Mouse (Mus musculus): ENCODE measurements around the gene Atpaf1. TPM values are rescaled to one million over a fixed set of nuclear protein-coding genes. Genes with fewer than 3 reads are reported as not detected.
A peak's percentile ranks its signal among the peaks of the same experiment; 100 is the strongest.

Gene Atpaf1
- polyA plus RNA-seq, 1 experiment: 31.5 TPM

GRCm38 (mm10) chr4:115790864-115791263 lies 6.3 kb downstream of the Atpaf1 start:
- TF ChIP-seq CTCF (IDR thresholded peaks at IDR 0.05; ENCODE audit: borderline replicate concordance, insufficient read depth, low read length) (no peak), POLR2A (IDR thresholded peaks at IDR 0.05; ENCODE audit: low read depth, low read length) (no peak)
- no peaks in the 10 kb centered on the region for H3K4me1 ChIP-seq (ENCODE audit: control insufficient read depth, insufficient read depth, low read length)
- H3K27ac ChIP-seq (ENCODE audit: insufficient read depth, low read length): no peak overlapping the region
- no peak overlapping the region for H3K4me3 ChIP-seq (ENCODE audit: insufficient read depth, low read length)

GRCm38 (mm10) chr4:115795360-115795759 lies 10.7 kb downstream of the Atpaf1 start:
- no peak overlapping the region for H3K4me3 ChIP-seq (ENCODE audit: insufficient read depth, low read length)
- TF ChIP-seq POLR2A (IDR thresholded peaks at IDR 0.05; ENCODE audit: low read depth, low read length): no peak
- TF ChIP-seq CTCF (IDR thresholded peaks at IDR 0.05; ENCODE audit: borderline replicate concordance, insufficient read depth, low read length): no peak
- no peaks in the 10 kb centered on the region for H3K4me1 ChIP-seq (ENCODE audit: control insufficient read depth, insufficient read depth, low read length)
- H3K27ac ChIP-seq (ENCODE audit: insufficient read depth, low read length): no peak overlapping the region

GRCm38 (mm10) chr4:115799981-115800380 lies 15.4 kb downstream of the Atpaf1 start:
- no peak for TF ChIP-seq POLR2A (IDR thresholded peaks at IDR 0.05; ENCODE audit: low read depth, low read length)
- no peak for TF ChIP-seq CTCF (IDR thresholded peaks at IDR 0.05; ENCODE audit: borderline replicate concordance, insufficient read depth, low read length)

GRCm38 (mm10) chr4:115812326-115812725 lies 27.7 kb downstream of the Atpaf1 start:
- no peak for TF ChIP-seq POLR2A (IDR thresholded peaks at IDR 0.05; ENCODE audit: low read depth, low read length)
- no peak for TF ChIP-seq CTCF (IDR thresholded peaks at IDR 0.05; ENCODE audit: borderline replicate concordance, insufficient read depth, low read length)
- Histone ChIP-seq H3K27ac (ENCODE audit: insufficient read depth, low read length) (no peak overlapping the region), H3K4me1 (ENCODE audit: control insufficient read depth, insufficient read depth, low read length) (no peaks in the 10 kb centered on the region), H3K4me3 (ENCODE audit: insufficient read depth, low read length) (no peak overlapping the region)

More at GRCm38 (mm10) chr4:115799981-115800380, 15.4 kb downstream of the Atpaf1 start:
- Histone ChIP-seq H3K27ac (ENCODE audit: insufficient read depth, low read length) (no peak overlapping the region), H3K4me3 (ENCODE audit: insufficient read depth, low read length) (no peak overlapping the region), H3K4me1 (ENCODE audit: control insufficient read depth, insufficient read depth, low read length) (no peaks in the 10 kb centered on the region)

GRCm38 (mm10) chr4:115815606-115816005 lies 31.0 kb downstream of the Atpaf1 start:
- no peak overlapping the region for H3K4me3 ChIP-seq (ENCODE audit: insufficient read depth, low read length)
- TF ChIP-seq POLR2A (IDR thresholded peaks at IDR 0.05; ENCODE audit: low read depth, low read length) (no peak), CTCF (IDR thresholded peaks at IDR 0.05; ENCODE audit: borderline replicate concordance, insufficient read depth, low read length) (no peak)
- H3K27ac ChIP-seq (ENCODE audit: insufficient read depth, low read length): no peak overlapping the region
- H3K4me1 ChIP-seq (ENCODE audit: control insufficient read depth, insufficient read depth, low read length): no peaks in the 10 kb centered on the region

GRCm38 (mm10) chr4:115820199-115820598 lies 35.6 kb downstream of the Atpaf1 start:
- Histone ChIP-seq H3K27ac (ENCODE audit: insufficient read depth, low read length) (no peak overlapping the region), H3K4me3 (ENCODE audit: insufficient read depth, low read length) (no peak overlapping the region), H3K4me1 (ENCODE audit: control insufficient read depth, insufficient read depth, low read length) (peaks cover 3% of the 10 kb centered on the region; the same call in 1 of the 2 replicates)
- no peak for TF ChIP-seq CTCF (IDR thresholded peaks at IDR 0.05; ENCODE audit: borderline replicate concordance, insufficient read depth, low read length)
- no peak for TF ChIP-seq POLR2A (IDR thresholded peaks at IDR 0.05; ENCODE audit: low read depth, low read length)

GRCm38 (mm10) chr4:115820944-115821343 lies 36.3 kb downstream of the Atpaf1 start:
- Histone ChIP-seq H3K4me3 (ENCODE audit: insufficient read depth, low read length) (no peak overlapping the region), H3K27ac (ENCODE audit: insufficient read depth, low read length) (no peak overlapping the region), H3K4me1 (ENCODE audit: control insufficient read depth, insufficient read depth, low read length) (peaks cover 3% of the 10 kb centered on the region; the same call in 1 of the 2 replicates)
- TF ChIP-seq POLR2A (IDR thresholded peaks at IDR 0.05; ENCODE audit: low read depth, low read length): no peak
- no peak for TF ChIP-seq CTCF (IDR thresholded peaks at IDR 0.05; ENCODE audit: borderline replicate concordance, insufficient read depth, low read length)

GRCm38 (mm10) chr4:115821431-115821830 lies 36.8 kb downstream of the Atpaf1 start:
- no peak for TF ChIP-seq POLR2A (IDR thresholded peaks at IDR 0.05; ENCODE audit: low read depth, low read length)
- Histone ChIP-seq H3K27ac (ENCODE audit: insufficient read depth, low read length) (no peak overlapping the region), H3K4me1 (ENCODE audit: control insufficient read depth, insufficient read depth, low read length) (peaks cover 3% of the 10 kb centered on the region; the same call in 1 of the 2 replicates), H3K4me3 (ENCODE audit: insufficient read depth, low read length) (no peak overlapping the region)

GRCm38 (mm10) chr4:115821928-115822327 lies 37.3 kb downstream of the Atpaf1 start:
- Histone ChIP-seq H3K4me1 (ENCODE audit: control insufficient read depth, insufficient read depth, low read length) (peaks cover 3% of the 10 kb centered on the region; the same call in 1 of the 2 replicates), H3K27ac (ENCODE audit: insufficient read depth, low read length) (no peak overlapping the region), H3K4me3 (ENCODE audit: insufficient read depth, low read length) (no peak overlapping the region)
- TF ChIP-seq CTCF (IDR thresholded peaks at IDR 0.05; ENCODE audit: borderline replicate concordance, insufficient read depth, low read length) (no peak), POLR2A (IDR thresholded peaks at IDR 0.05; ENCODE audit: low read depth, low read length) (no peak)

GRCm38 (mm10) chr4:115824178-115824577 lies 39.6 kb downstream of the Atpaf1 start:
- no peak overlapping the region for H3K4me3 ChIP-seq (ENCODE audit: insufficient read depth, low read length)
- peaks cover 5% of the 10 kb centered on the region for H3K4me1 ChIP-seq (ENCODE audit: control insufficient read depth, insufficient read depth, low read length)
- no peak overlapping the region for H3K27ac ChIP-seq (ENCODE audit: insufficient read depth, low read length)
- TF ChIP-seq POLR2A (IDR thresholded peaks at IDR 0.05; ENCODE audit: low read depth, low read length) (no peak), CTCF (IDR thresholded peaks at IDR 0.05; ENCODE audit: borderline replicate concordance, insufficient read depth, low read length) (no peak)

- Histone ChIP-seq H3K4me1 (ENCODE audit: control insufficient read depth, insufficient read depth, low read length) (peaks cover 5% of the 10 kb centered on the region), H3K4me3 (ENCODE audit: insufficient read depth, low read length) (no peak overlapping the region), H3K27ac (ENCODE audit: insufficient read depth, low read length) (peak overlapping the region; percentile 35; the same call in 1 of the 2 replicates)
- TF ChIP-seq POLR2A (IDR thresholded peaks at IDR 0.05; ENCODE audit: low read depth, low read length) (no peak), CTCF (IDR thresholded peaks at IDR 0.05; ENCODE audit: borderline replicate concordance, insufficient read depth, low read length) (no peak)
These were observed 40.7 kb downstream of the Atpaf1 start for GRCm38 (mm10) chr4:115825271-115825670.

Data from embryonic fibroblast, embryonic 13.5 days (primary cell).